Mouse (Mus musculus) Patski (cell line): ENCODE data around the gene Smoc2. TPM values are rescaled to one million over a fixed set of nuclear protein-coding genes. Genes with fewer than 3 reads are reported as not detected.
A peak's percentile ranks its signal among the peaks of the same experiment; 100 is the strongest.

Source experiments
- ATAC-seq: fragments of 100-300 bp; one replicate; pipeline ENCODE4 v1.8.0; 2021
- CTCF ChIA-PET: fragments of 350-600 bp; sonication (Branson Sonifier 250); formaldehyde crosslinking; loops from one replicate; lab custom pipeline; 2022; ENCODE audit warnings: inconsistent platforms; lab: Charles Lee
- POLR2A ChIA-PET: fragments of 350-600 bp; sonication (Branson Sonifier 250); formaldehyde crosslinking; loops from one replicate; lab custom pipeline; 2022; ENCODE audit warnings: antibody characterized with exemption, inconsistent platforms; lab: Charles Lee
- DNase-seq: peaks from one replicate; pipeline ENCODE4 v3.0.0-alpha.2; 2011; ENCODE audit warnings: low read depth, low spot score
- H3K27me3 ChIP-seq: fragments of 371-371 bp; one replicate; pipeline ENCODE4 v1.5.1; 2021
- CTCF ChIP-seq: fragments of 100-300 bp; IDR thresholded peaks from one replicate; pipeline ENCODE4 v1.5.1; 2021
- in situ Hi-C: fragments of 300-500 bp; cut with MboI; formaldehyde crosslinking; loops from 3 replicates; pipeline ENCODE4 v1.11.1; 2018; ENCODE audit warnings: low pct_unique_long_range_greater_than_20kb, mixed read lengths
- polyA plus RNA-seq: library from polyadenylated mRNA; unstranded; gene quantifications from one replicate; pipeline ENCODE4 v1.2.3, GENCODE M21; 2021

The Smoc2 gene
- polyA plus RNA-seq, 1 experiment from 2014 or later: 0.08 TPM

- ChIA-PET CTCF (interaction anchor here (1.0 kb wide), 1 partner anchor 14 kb away, joined by 3 read pairs; no protein-coding TSS in a partner anchor), POLR2A (no interaction called here)
- H3K27me3 ChIP-seq: peaks cover 31% of the 10 kb centered on the region
- DNase-seq: no peak
- no peak for TF ChIP-seq CTCF
- no peak for ATAC-seq
- in situ Hi-C loops: no loop called here
These were observed 5.9 kb upstream of the Smoc2 start for GRCm38 (mm10) chr17:14273386-14273785.

DNA sequence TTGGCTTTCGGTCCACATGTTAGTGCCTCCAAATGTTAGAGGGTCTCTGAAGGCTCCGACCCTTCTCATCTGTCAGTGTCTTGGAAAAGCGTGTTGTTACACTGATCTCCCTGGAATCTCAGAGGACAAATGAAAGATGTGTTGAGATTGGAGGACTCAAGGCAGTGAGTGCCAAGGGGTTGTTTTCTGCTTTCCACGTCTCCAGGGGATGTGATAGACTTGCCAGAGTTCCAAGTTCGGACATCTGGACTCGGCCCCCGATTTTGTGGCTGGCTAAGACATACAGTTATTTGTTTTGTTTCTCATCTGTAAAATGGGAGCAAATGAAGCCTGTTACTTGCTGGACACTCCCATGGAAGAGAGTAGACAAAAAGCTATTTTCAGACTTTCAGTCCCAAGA lies 2.0 kb upstream of the Smoc2 start:
- TF ChIP-seq CTCF: no peak
- ChIA-PET POLR2A (no interaction called here), CTCF (interaction anchor here (1.3 to 1.7 kb wide), 2 partner anchors 10 to 243 kb away, joined by 3 to 6 read pairs; no protein-coding TSS in a partner anchor)
- in situ Hi-C loops: loop anchor here (5.0 kb wide), 1 partner anchor 35 kb away; no protein-coding TSS in a partner anchor
- ATAC-seq: no peak
- H3K27me3 ChIP-seq: peaks cover 57% of the 10 kb centered on the region
- no peak for DNase-seq

GRCm38 (mm10) chr17:14279966-14280300 lies 627 bp downstream of the Smoc2 start:
- ATAC-seq (no peak), DNase-seq (no peak)
- TF ChIP-seq CTCF: no peak
- in situ Hi-C loops: loop anchor here (5.0 kb wide), 2 partner anchors 38 to 632 kb away; no protein-coding TSS in a partner anchor
- H3K27me3 ChIP-seq: peaks cover 65% of the 10 kb centered on the region
- ChIA-PET CTCF (no interaction called here), POLR2A (no interaction called here)

DNA sequence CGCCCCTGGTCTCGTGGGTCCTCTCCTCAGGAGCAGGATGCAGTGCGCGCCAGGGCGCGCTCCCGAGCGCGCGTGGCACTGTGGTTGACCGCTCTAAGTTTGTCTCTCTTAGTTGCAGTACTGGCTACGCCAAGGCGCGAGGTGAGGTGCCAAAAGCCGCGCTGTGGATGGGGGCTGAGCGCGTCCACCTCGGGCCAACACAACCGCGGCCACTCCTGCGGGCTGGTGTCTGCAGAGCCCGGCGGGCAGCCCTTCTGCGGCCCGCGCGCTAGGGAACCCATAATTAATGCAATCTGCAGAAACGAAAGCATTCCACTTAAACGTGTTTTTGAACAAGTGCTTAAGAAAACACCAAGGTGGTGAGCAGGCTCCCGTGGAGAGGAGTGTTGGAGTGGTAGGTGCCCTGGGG lies 1.1 kb downstream of the Smoc2 start:
- ChIA-PET POLR2A (no interaction called here), CTCF (no interaction called here)
- in situ Hi-C loops: loop anchor here (5.0 kb wide), 1 partner anchor 632 kb away; no protein-coding TSS in a partner anchor
- DNase-seq (no peak), ATAC-seq (no peak)
- TF ChIP-seq CTCF: no peak
- H3K27me3 ChIP-seq: peaks cover 65% of the 10 kb centered on the region

GRCm38 (mm10) chr17:14288015-14288616 lies 8.8 kb downstream of the Smoc2 start:
- POLR2A ChIA-PET: interaction anchor here (1.7 kb wide), 1 partner anchor 230 kb away, joined by 6 read pairs; no protein-coding TSS in a partner anchor
- ATAC-seq: peak; percentile 82
- peak; percentile 3 for DNase-seq
- CTCF ChIA-PET: interaction anchor here (0.7 to 2.9 kb wide), 16 partner anchors 10 to 629 kb away, joined by 3 to 24 read pairs (median 4); no protein-coding TSS in a partner anchor
- peak; percentile 90 for TF ChIP-seq CTCF
- peaks cover 21% of the 10 kb centered on the region for H3K27me3 ChIP-seq
- in situ Hi-C loops: loop anchor here (5.0 kb wide), 1 partner anchor 229 kb away; no protein-coding TSS in a partner anchor

- ChIA-PET POLR2A (no interaction called here), CTCF (interaction anchor here (1.1 kb wide), 1 partner anchor 61 kb away, joined by 3 read pairs; no protein-coding TSS in a partner anchor)
- TF ChIP-seq CTCF: no peak
- DNase-seq: no peak
- in situ Hi-C loops: no loop called here
- no peak for ATAC-seq
- peaks cover 13% of the 10 kb centered on the region for H3K27me3 ChIP-seq
These were observed 14.3 kb downstream of the Smoc2 start for GRCm38 (mm10) chr17:14293617-14294016.

GRCm38 (mm10) chr17:14295146-14295545 lies 15.8 kb downstream of the Smoc2 start:
- in situ Hi-C loops: no loop called here
- TF ChIP-seq CTCF: no peak
- ATAC-seq (no peak), DNase-seq (no peak)
- CTCF ChIA-PET: no interaction called here
- POLR2A ChIA-PET: no interaction called here
- H3K27me3 ChIP-seq: peaks cover 13% of the 10 kb centered on the region

GRCm38 (mm10) chr17:14300361-14300760 lies 21.1 kb downstream of the Smoc2 start:
- no peak for TF ChIP-seq CTCF
- ChIA-PET CTCF (no interaction called here), POLR2A (no interaction called here)
- peaks cover 10% of the 10 kb centered on the region for H3K27me3 ChIP-seq
- ATAC-seq (no peak), DNase-seq (no peak)
- in situ Hi-C loops: no loop called here

DNA sequence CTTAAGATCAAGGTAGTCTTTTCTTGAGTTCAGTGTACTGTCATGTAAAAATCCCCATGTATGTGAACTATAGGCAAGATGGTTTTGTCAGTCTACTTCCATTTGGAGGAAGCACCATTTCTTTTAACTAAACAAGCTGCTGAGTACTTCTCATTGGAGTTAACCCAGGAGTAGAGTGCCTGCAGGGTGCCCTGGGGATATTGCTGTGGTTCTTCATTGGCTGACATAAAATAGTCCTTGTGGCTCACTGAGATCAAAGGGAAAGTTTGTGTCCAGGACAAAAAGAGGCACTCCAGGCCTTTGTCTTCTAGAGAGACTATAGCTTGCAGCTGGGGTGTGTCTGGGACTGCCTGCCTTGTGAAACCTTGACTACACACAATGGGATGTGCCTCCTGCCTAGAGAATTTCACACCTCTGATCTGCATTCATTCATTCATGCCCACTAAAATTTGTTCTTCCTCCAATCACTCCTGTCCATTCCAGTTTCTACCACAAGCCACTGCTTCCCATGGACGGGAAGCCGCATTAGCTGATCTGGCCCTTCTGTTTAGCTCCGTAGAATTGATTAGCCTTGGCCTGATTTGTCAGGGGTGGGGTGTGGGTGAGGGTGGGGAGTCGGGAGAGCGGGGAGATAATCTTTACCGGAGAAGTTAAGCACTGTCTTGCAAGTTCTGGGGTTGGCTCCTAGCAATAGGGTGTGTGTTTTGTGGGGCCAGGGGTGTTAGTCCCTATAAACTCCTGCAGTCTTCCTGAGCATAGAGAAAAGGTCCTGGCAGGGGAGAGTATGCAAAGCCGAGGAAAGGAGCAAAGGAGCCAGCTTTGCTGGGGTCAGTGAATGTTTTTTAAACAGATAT lies 22.4 kb downstream of the Smoc2 start:
- peaks cover 10% of the 10 kb centered on the region for H3K27me3 ChIP-seq
- TF ChIP-seq CTCF: no peak
- ChIA-PET POLR2A (no interaction called here), CTCF (interaction anchor here (0.8 kb wide), 1 partner anchor 68 kb away, joined by 3 read pairs; no protein-coding TSS in a partner anchor)
- ATAC-seq: no peak
- in situ Hi-C loops: no loop called here
- DNase-seq: no peak

DNA sequence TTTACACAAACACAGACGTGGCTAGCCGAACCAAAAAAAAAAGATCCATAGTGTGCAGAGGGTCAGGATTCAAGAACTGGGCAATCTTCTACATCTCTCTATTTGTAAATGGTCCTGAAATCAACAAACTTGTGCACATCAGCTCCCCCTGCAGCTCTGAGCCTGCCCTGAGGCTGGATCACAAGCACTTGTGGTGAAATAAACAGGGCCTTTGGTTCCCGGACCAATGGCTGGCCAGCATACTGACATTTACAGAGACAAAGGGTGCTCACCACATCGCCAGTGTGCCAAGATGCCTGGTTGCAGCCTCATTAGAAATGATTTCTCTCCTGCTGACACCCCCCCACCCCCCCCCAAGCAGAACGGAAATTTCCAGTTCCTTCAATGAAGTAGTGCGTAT lies 23.1 kb downstream of the Smoc2 start:
- DNase-seq (no peak), ATAC-seq (no peak)
- in situ Hi-C loops: no loop called here
- TF ChIP-seq CTCF: no peak
- peaks cover 10% of the 10 kb centered on the region for H3K27me3 ChIP-seq
- ChIA-PET POLR2A (no interaction called here), CTCF (no interaction called here)

GRCm38 (mm10) chr17:14303722-14304121 lies 24.4 kb downstream of the Smoc2 start:
- H3K27me3 ChIP-seq: no peaks in the 10 kb centered on the region
- POLR2A ChIA-PET: interaction anchor here (0.6 kb wide), 1 partner anchor 26 kb away, joined by 4 read pairs; no protein-coding TSS in a partner anchor
- in situ Hi-C loops: no loop called here
- peak; percentile 41 for TF ChIP-seq CTCF
- DNase-seq (no peak), ATAC-seq (no peak)
- CTCF ChIA-PET: no interaction called here
